In genomic region chr6:8148916-8149315, GRCm38 (mm10) we compare ENCODE assay signal across 18 mouse cellular contexts. TPM values are rescaled to one million over a fixed set of nuclear protein-coding genes. Genes with fewer than 3 reads are reported as not detected.
DNase-seq lines count a peak whose midpoint lies in the region.
"Had no signal": no experiment of that assay in that cellular context is flagged by ENCODE, and none has a peak within 500 bp of the region (broad histone marks: within the 10 kb centered on the region; RNA-seq: fewer than 3 reads in every experiment).

No protein-coding gene starts in this region.

- H3K27ac ChIP-seq in embryonic facial prominence, embryonic 10.5 days (replicated peaks) = peak overlapping the region; percentile 51; the same call in 1 of the 2 replicates
- peak overlapping the region; percentile 54 for H3K27ac ChIP-seq in limb, embryonic 10.5 days
- H3K27ac ChIP-seq: embryonic facial prominence, embryonic 12.5 days; forebrain, embryonic 10.5 days; forebrain, embryonic 12.5 days had no signal

- 54% methylated on average over 2 of the region's 2 CpGs for WGBS in embryonic facial prominence, embryonic 10.5 days
- 71% methylated on average over 2 of the region's 2 CpGs for WGBS in limb, embryonic 10.5 days

- peak; percentile 16 for DNase-seq in embryonic facial prominence, embryonic 10.5 days (ENCODE audit: low spot score)
- DNase-seq in fibroblast of lung, adult 2 months (ENCODE audit: low read depth) = peak; percentile 48
- no peak for DNase-seq in limb, embryonic 10.5 days (ENCODE audit: low spot score)
- no peak for DNase-seq in layer of hippocampus, adult 8-10 months (ENCODE audit: low spot score in 2 of 2)
- DNase-seq in cerebellum, postnatal 10 days = no peak
- DNase-seq: adrenal gland, adult 2 months; adrenal gland, postnatal 10 days; adrenal gland, postnatal 25 days; cerebellum, adult 11 months; cerebellum, adult 18-20 months; cerebellum, adult 8-10 months; cerebellum, adult 9-11 months; cerebellum, postnatal 25 days had no signal

- H3K4me3 ChIP-seq in embryonic facial prominence, embryonic 10.5 days = no peak overlapping the region
- no peak overlapping the region for H3K4me3 ChIP-seq in limb, embryonic 10.5 days
- H3K4me3 ChIP-seq: embryonic facial prominence, embryonic 12.5 days; forebrain, embryonic 10.5 days; forebrain, embryonic 12.5 days had no signal

- H3K4me1 ChIP-seq in embryonic facial prominence, embryonic 10.5 days = no peaks in the 10 kb centered on the region
- H3K4me1 ChIP-seq in limb, embryonic 10.5 days = peaks cover 4% of the 10 kb centered on the region; the same call in 1 of the 2 replicates
- H3K4me1 ChIP-seq: embryonic facial prominence, embryonic 12.5 days had no signal

- H3K9me3 ChIP-seq in embryonic facial prominence, embryonic 10.5 days = no peaks in the 10 kb centered on the region
- no peaks in the 10 kb centered on the region for H3K9me3 ChIP-seq in limb, embryonic 10.5 days (replicated peaks)
- H3K9me3 ChIP-seq: embryonic facial prominence, embryonic 12.5 days; forebrain, embryonic 10.5 days; forebrain, embryonic 12.5 days had no signal

- H3K27me3 ChIP-seq in embryonic facial prominence, embryonic 10.5 days (replicated peaks; ENCODE audit: low read depth, poor library complexity, severe bottlenecking) = no peaks in the 10 kb centered on the region
- no peaks in the 10 kb centered on the region for H3K27me3 ChIP-seq in limb, embryonic 10.5 days (ENCODE audit: low read depth, poor library complexity, severe bottlenecking)
- H3K27me3 ChIP-seq: embryonic facial prominence, embryonic 12.5 days; forebrain, embryonic 12.5 days had no signal

- H3K36me3 ChIP-seq in embryonic facial prominence, embryonic 10.5 days (replicated peaks) = no peaks in the 10 kb centered on the region
- H3K36me3 ChIP-seq in limb, embryonic 10.5 days = no peaks in the 10 kb centered on the region
- H3K36me3 ChIP-seq: embryonic facial prominence, embryonic 12.5 days; forebrain, embryonic 10.5 days; forebrain, embryonic 12.5 days had no signal

RNA-seq across cellular contexts. Expression of gene Col28a1, which starts 43.5 kb away (rescaled TPM):
- polyA plus RNA-seq in embryonic facial prominence, embryonic 10.5 days (2016; fragmentation: Nextera tagmentation; extraction: Ambion mirVana) = 0.10 and 0.21 TPM in 2 replicates
- polyA plus RNA-seq in limb, embryonic 10.5 days (2016; fragmentation: Nextera tagmentation; extraction: Ambion mirVana) = 0.08 and 0.15 TPM in 2 replicates
- under 1 TPM; 0.45 to 0.87 (median 0.54) TPM for total RNA-seq in layer of hippocampus, adult 8-10 months (2022)
- total RNA-seq: ES-E14, MEL had no signal
- polyA plus RNA-seq: forebrain, embryonic 12.5 days had no signal

Comparison
In these comparisons a context has a peak if more than half of its experiments do, and no peak if none do; other contexts are left out.
1. DNase-seq: peak in embryonic facial prominence, embryonic 10.5 days (single experiment) and fibroblast of lung, adult 2 months (single experiment); none in limb, embryonic 10.5 days (single experiment), layer of hippocampus, adult 8-10 months (0 of 2) and cerebellum, postnatal 10 days (0 of 2).